Mouse (Mus musculus) left cerebral cortex, postnatal 4 days (tissue): Measurements from ENCODE around the gene Rcc1l. TPM values are rescaled to one million over a fixed set of nuclear protein-coding genes. Genes with fewer than 3 reads are reported as not detected.

Source experiments
- DNase-seq: peaks from one replicate; pipeline ENCODE4 v3.0.0-alpha.2; 2022
- intact Hi-C: fragments of 180-260 bp; cut with DNase I; formaldehyde crosslinking; loops from one replicate; pipeline ENCODE4 v1.15.1; 2025
- total RNA-seq, 2 experiments: library from RNA; stranded (reverse); gene quantifications; 2 replicates each; pipeline ENCODE4 v1.2.3; 2021

Gene Rcc1l
- 10 to 100 TPM; 21.2 to 23.2 TPM for total RNA-seq

- intact Hi-C loops: no loop called here
- DNase-seq: peak; percentile 83
Measured at GRCm38 (mm10) chr5:134176169-134176881, at the start of gene Rcc1l. Gene Rcc1l (minus strand): TSS chr5:134176774.

DNA sequence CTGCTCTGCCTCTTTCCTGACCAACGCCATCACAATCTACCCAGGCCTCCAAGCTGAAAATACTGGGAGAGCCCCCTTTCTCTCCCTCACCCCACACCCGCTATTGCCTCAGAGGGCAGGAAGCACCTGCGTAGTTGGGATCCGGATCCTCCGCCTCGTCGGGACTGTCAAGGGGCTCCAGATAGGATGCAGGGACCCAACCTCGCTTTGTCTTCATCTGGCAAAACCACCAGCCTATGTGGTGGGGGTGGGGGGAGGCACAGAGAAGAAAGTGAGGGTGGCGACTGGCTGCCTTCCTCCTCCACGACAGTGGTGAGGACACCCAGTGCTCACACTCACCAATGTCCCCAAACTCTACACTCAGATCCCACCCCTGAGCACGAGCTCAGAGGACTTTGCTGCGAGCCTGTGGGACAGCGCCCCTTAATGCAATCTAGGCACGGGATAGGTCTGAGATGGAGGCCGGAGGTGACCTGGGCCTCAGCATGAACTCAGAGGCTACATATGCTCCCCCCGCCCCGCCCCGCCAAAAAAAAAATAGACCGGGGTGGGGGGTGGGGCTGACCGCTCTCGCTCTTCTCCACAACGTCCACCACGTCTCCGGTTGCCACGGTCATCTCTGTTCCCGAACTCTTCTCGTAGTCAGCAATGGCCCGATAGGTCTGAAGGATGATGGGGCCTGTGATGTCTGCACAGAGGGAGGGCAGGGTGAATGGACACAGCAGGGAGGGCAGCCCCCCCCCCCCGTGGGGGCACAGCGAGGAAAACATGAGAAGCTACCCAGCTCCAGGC is 48.7 kb upstream of the Rcc1l start:
- DNase-seq: no peak
- intact Hi-C loops: no loop called here

- no peak for DNase-seq
- intact Hi-C loops: no loop called here
Measured at GRCm38 (mm10) chr5:134221708-134222150, 45.2 kb upstream of the Rcc1l start.

DNA sequence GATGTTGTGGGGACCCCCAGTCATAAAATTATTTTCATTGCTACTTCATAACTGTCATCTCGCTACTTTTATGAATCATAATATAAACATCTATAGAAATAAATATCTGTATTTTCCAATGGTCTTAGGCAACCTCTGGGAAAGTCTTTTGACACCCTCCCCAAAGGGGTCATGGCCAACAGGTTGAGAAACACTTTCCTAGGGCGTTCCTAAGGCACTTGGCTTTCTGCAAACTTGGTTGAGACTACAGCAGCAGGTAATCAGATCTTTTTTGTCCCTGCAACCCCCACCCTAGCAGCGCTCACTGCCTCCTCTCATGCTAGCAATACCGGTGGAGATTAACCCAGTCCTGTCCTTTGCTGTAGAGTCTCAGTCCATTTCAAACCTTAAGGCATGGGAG is 44.7 kb upstream of the Rcc1l start:
- no peak for DNase-seq
- intact Hi-C loops: no loop called here

GRCm38 (mm10) chr5:134217900-134218299 is 41.3 kb upstream of the Rcc1l start:
- intact Hi-C loops: no loop called here
- no peak for DNase-seq

- peak; percentile 73 for DNase-seq
- intact Hi-C loops: no loop called here
Measured at GRCm38 (mm10) chr5:134214021-134214806, 37.6 kb upstream of the Rcc1l start.

DNA sequence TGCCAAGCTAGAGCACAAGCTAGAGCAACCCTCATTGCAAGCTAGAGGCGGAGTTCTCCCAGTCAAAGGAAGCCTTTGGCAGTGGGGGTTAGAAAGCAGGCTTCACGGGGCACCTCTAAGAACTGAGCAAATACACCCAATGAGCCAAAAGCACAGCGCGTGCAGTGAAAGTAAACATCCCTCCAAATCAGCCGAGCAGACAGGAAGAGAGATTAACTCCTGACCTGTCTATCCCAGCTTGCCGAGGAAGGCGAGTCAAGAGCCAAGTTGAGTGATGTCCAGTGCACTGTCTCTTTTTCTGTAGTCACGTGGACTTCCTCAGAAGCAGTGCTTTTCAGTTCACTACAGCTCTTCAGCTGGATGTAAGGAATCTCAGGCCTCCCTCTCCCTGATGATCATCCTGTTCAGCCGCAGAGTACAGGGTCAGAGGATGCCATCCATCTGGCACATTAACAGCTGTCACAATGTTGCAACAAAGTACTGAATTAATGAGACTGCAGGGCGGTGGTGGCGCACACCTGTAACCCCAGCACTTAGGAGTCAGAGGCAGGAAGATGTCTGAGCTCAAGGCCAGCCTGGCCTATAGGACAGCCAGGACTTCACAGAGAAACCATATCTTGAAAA is 33.5 kb upstream of the Rcc1l start:
- intact Hi-C loops: no loop called here
- no peak for DNase-seq

DNA sequence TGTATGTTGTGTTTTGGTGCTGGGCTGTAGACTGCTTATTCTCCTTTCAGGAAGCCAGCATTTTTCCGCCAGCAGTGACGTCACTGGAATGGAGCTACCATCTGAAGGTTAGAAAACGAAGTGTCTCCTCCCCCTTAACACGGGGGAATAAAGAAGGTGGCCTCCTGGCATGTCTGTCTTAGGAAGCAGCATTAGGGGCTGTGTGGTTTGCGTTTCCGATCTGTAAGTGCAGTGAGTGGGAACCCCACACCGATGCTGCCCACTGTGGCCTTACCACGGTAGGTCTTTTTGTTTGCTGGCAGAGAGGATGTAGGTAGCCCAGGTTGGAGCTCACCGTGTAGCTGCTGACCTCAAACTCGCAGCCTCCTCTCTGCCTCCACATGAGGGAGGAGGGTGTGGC is 30.1 kb upstream of the Rcc1l start:
- intact Hi-C loops: no loop called here
- no peak for DNase-seq

DNA sequence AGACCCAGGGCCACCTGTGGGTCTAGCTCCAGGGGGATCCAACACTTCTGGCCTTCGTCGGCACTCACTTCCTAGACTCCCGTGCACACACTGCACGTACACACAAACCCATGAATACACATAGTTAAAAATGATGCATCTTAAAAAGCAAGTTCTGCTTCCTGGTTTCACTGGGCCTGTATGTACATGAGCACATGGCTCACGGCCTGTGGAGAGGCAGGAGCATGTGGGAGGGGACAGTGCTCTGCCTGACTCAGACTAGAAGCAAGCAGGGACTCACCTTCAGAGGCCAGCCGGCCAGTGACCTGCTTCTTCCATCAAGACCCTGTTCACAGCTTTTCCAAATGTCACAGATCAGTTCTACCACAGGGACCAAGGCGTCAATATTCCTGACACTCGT is 17.1 kb upstream of the Rcc1l start:
- DNase-seq: no peak
- intact Hi-C loops: no loop called here

- no peak for DNase-seq
- intact Hi-C loops: no loop called here
Measured at GRCm38 (mm10) chr5:134188571-134188970, 12.0 kb upstream of the Rcc1l start.

GRCm38 (mm10) chr5:134186961-134187731 is 10.6 kb upstream of the Rcc1l start:
- peak; percentile 48 for DNase-seq

DNA sequence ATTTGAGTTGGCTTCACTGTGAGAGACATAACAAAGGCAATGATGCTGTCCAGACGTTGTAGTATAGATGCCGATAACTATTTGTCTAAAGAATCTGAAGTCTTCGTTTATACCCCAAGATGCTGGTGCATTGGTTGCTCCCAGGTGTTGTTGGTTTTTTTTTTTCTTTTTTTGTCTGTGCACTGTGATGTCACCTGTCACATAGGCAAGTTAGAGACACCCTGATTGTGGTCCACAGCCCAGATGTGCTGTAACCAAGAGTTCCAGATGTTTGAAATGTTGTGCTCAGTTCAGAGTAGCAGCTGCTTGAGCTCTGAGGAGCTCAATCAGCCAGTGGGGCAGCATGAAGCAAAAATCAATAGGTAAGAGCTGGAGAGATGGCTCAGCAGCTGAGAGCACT is 9.5 kb upstream of the Rcc1l start:
- intact Hi-C loops: no loop called here
- DNase-seq: no peak

More at GRCm38 (mm10) chr5:134186961-134187731, 10.6 kb upstream of the Rcc1l start:
- intact Hi-C loops: no loop called here

DNA sequence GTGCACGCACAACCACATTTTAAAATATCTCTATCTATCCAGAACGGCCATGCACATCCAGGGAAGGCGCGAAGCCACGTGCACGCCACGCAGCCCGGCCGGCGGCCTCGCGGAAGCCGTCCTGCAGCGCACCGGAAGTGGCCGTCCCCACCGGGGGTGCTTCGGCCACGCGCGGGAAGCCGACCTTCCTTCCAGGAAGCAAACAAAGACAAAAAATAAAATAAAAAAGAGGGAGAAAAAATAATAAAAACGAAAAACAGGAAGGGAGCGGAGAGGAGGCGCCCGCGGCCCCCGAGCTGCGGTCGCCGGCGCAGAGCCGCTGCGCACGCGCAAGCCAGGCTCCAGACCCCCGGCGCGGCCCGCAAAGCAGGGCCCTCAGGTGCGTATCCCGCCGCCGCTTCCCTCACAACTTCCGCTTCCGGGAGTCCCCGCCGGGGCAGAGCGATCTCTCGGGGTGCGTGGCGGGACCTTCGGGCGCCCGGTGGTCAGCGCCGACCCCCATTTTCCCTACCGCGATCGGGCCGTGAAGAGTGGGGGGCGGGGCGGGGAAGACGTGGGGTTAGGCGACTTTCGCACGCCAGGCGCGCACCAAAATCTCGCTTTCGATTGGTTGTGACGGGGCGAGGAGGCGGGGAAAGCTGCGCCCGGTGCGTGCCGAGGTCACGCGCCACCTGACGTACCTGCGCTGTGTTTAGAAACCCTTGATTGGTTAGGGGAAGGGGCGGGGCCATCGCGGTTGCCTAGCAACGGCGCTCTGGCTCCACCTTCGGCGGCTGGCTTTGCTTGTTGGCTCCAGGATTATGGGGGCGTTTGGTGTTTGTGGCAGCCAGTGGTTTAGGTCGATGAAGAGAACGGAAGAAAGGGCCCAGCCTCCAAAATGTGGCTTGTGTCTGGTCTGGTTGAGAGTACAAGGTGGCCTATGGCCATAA is 7.6 kb upstream of the Rcc1l start, which contains the start of gene Gtf2ird2:
Gtf2ird2 (plus strand) TSS at position 140 of the 929 bp plus-strand sequence.
- peak; percentile 99 for DNase-seq
- intact Hi-C loops: loop anchor here (5.0 kb wide), 2 partner anchors 158 to 303 kb away; no protein-coding TSS in a partner anchor

GRCm38 (mm10) chr5:134183162-134183561 is 6.6 kb upstream of the Rcc1l start:
- DNase-seq: no peak
- intact Hi-C loops: loop anchor here (5.0 kb wide), 2 partner anchors 159 to 304 kb away; no protein-coding TSS in a partner anchor

DNA sequence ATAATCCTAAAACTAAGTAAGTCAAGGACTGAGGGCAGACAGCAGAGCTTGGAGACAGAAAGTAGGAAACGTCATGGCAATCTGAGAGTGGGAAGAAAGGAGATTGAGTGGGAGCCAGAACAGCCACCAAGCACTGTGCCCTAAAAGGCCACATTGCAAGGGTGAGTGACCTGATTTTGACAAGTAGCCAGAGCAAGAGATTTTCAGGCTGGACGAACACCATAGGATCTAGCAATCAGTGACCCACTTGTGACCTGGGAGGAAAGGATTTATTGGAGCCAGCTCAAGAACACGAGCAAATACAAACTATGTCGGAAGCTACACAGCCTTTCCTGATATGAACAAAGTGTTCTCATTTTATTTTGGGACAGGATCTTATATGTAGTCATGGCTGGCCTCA is 6.2 kb upstream of the Rcc1l start:
- DNase-seq: no peak
- intact Hi-C loops: loop anchor here (5.0 kb wide), 2 partner anchors 160 to 305 kb away; no protein-coding TSS in a partner anchor

GRCm38 (mm10) chr5:134182172-134182571 is 5.6 kb upstream of the Rcc1l start:
- peak; percentile 15 for DNase-seq
- intact Hi-C loops: loop anchor here (5.0 kb wide), 2 partner anchors 160 to 305 kb away; no protein-coding TSS in a partner anchor

DNA sequence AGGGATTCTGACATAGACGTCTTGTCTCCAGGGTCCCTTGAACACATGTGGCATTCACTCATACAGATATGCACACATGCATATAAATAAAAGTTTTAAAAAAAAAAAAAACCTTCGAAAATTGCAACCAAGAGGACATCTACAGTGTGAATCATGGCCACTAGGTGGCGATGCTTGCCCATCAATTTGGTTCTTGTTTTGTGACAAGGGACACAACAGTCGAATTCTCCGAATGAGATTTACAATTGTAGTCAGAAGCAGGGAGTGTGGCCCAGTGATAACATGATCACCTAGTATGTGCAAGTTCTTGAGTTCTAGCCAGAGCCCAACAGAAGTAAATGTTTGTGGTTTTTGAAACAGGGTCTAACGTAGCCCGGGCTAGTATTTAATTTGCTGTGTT is 3.3 kb upstream of the Rcc1l start:
- intact Hi-C loops: loop anchor here (5.0 kb wide), 2 partner anchors 162 to 307 kb away; no protein-coding TSS in a partner anchor
- peak; percentile 85 for DNase-seq

DNA sequence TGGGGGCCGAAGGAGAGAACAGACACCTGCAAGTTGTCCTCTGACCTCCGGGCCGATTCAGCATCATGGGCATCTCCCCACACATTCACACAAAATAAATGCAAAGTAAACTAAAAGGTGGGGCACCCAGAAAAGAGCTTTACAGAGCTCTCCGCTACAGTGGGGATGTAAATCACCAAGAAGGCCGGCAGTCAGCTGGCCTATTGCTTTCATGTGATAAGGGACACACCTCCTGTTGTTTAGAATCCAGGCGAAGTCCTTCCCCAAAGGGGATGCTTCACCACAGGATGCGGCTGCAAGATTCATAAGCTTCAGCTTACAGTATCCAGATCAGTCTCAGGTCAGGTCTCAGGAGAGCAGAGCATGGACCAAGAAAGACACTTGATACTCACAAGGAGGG is 2.0 kb upstream of the Rcc1l start:
- intact Hi-C loops: no loop called here
- DNase-seq: no peak
